Mouse (Mus musculus): Measurements from ENCODE around the gene Cd1d1.
"Not testable (repeated sequence)": the region's sequence is repeated elsewhere in the genome, so short reads cannot be mapped to it uniquely, and the experiment has no call there.

Gene Cd1d1

GRCm38 (mm10) chr3:86999415-86999740, at the start of gene Cd1d1:
Gene Cd1d1 (minus strand): TSS chr3:86999441.
- DNase-seq (ENCODE audit: low spot score in 2 of 2), result no peak

- DNase-seq (ENCODE audit: low spot score in 2 of 2), result no peak
Measured at GRCm38 (mm10) chr3:87047801-87048200, 48.6 kb upstream of the Cd1d1 start.

- no peak for DNase-seq (ENCODE audit: low spot score in 2 of 2)
Measured at GRCm38 (mm10) chr3:87041733-87042132, 42.5 kb upstream of the Cd1d1 start.

- no peak for DNase-seq (ENCODE audit: low spot score in 2 of 2)
Measured at GRCm38 (mm10) chr3:87038500-87038899, 39.3 kb upstream of the Cd1d1 start.

- DNase-seq (ENCODE audit: low spot score in 2 of 2), result no peak
Measured at GRCm38 (mm10) chr3:87034061-87034460, 34.8 kb upstream of the Cd1d1 start.

- peak; percentile 40 to 75 for DNase-seq (ENCODE audit: low spot score in 2 of 2)
Measured at GRCm38 (mm10) chr3:87033357-87033756, 34.1 kb upstream of the Cd1d1 start.

- DNase-seq (ENCODE audit: low spot score in 2 of 2), result peak; percentile 31 to 64
Measured at GRCm38 (mm10) chr3:87030855-87031254, 31.6 kb upstream of the Cd1d1 start.

GRCm38 (mm10) chr3:87017707-87018106, 18.5 kb upstream of the Cd1d1 start:
- DNase-seq (ENCODE audit: low spot score in 2 of 2), result no peak

- peak in 1 of 2 experiments; percentile 28 for DNase-seq (ENCODE audit: low spot score in 2 of 2)
Measured at GRCm38 (mm10) chr3:87017001-87017400, 17.8 kb upstream of the Cd1d1 start.

- no peak for DNase-seq (ENCODE audit: low spot score in 2 of 2)
Measured at GRCm38 (mm10) chr3:87015931-87016330, 16.7 kb upstream of the Cd1d1 start.

GRCm38 (mm10) chr3:87012406-87012805, 13.2 kb upstream of the Cd1d1 start:
- not testable (repeated sequence) for DNase-seq (ENCODE audit: low spot score in 2 of 2)

GRCm38 (mm10) chr3:87008281-87008680, 9.0 kb upstream of the Cd1d1 start:
- not testable (repeated sequence) for DNase-seq (ENCODE audit: low spot score in 2 of 2)

- no peak for DNase-seq (ENCODE audit: low spot score in 2 of 2)
Measured at GRCm38 (mm10) chr3:87000676-87001075, 1.4 kb upstream of the Cd1d1 start.

GRCm38 (mm10) chr3:87000051-87000450, 810 bp upstream of the Cd1d1 start:
- no peak for DNase-seq (ENCODE audit: low spot score in 2 of 2)

GRCm38 (mm10) chr3:86998433-86999414, 517 bp downstream of the Cd1d1 start:
- DNase-seq (ENCODE audit: low spot score in 2 of 2), result peak; percentile 56 to 81

GRCm38 (mm10) chr3:86996111-86996510, 3.1 kb downstream of the Cd1d1 start:
- DNase-seq (ENCODE audit: low spot score in 2 of 2), result no peak

GRCm38 (mm10) chr3:86995381-86995780, 3.9 kb downstream of the Cd1d1 start:
- DNase-seq (ENCODE audit: low spot score in 2 of 2), result no peak

- DNase-seq (ENCODE audit: low spot score in 2 of 2), result not testable (repeated sequence)
Measured at GRCm38 (mm10) chr3:86986969-86987368, 12.3 kb downstream of the Cd1d1 start.

GRCm38 (mm10) chr3:86986490-86986889, 12.8 kb downstream of the Cd1d1 start:
- DNase-seq (ENCODE audit: low spot score in 2 of 2), result no peak

GRCm38 (mm10) chr3:86983382-86983781, 15.9 kb downstream of the Cd1d1 start:
- no peak for DNase-seq (ENCODE audit: low spot score in 2 of 2)

GRCm38 (mm10) chr3:86976546-86976945, 22.7 kb downstream of the Cd1d1 start:
- peak; percentile 23 to 59 for DNase-seq (ENCODE audit: low spot score in 2 of 2)

GRCm38 (mm10) chr3:86975150-86975549, 24.1 kb downstream of the Cd1d1 start:
- no peak for DNase-seq (ENCODE audit: low spot score in 2 of 2)

GRCm38 (mm10) chr3:86962665-86963435, 36.4 kb downstream of the Cd1d1 start:
- no peak for DNase-seq (ENCODE audit: low spot score in 2 of 2)

Data from spleen, postnatal 10 days (tissue).